Mouse (Mus musculus) embryonic stem cell, embryonic (primary cell): ENCODE results near the gene Hapln1.

Source experiments
- CTCF ChIA-PET, 4 experiments: fragments of 300-600 bp in 2 of 4; fragments of 350-600 bp in 2 of 4; sonication (Branson Sonifier 250); formaldehyde crosslinking; loops; one replicate each; lab custom pipeline; 2022; ENCODE audit warnings: inconsistent platforms in 2 of 4; lab: Charles Lee
- POLR2A ChIA-PET, 4 experiments: fragments of 300-600 bp in 2 of 4; fragments of 350-600 bp in 2 of 4; sonication (Branson Sonifier 250); formaldehyde crosslinking; loops; one replicate each; lab custom pipeline; 2022; ENCODE audit warnings: antibody characterized with exemption in 4 of 4, inconsistent platforms in 1 of 4; lab: Charles Lee

Hapln1 gene

GRCm38 (mm10) chr13:89539205-89539886 is at the start of gene Hapln1:
TSS of gene Hapln1 (plus strand) at chr13:89539796.
- ChIA-PET CTCF (no interaction called here), POLR2A (no interaction called here)

GRCm38 (mm10) chr13:89493169-89493568 is 46.4 kb upstream of the Hapln1 start:
- CTCF ChIA-PET: no interaction called here
- POLR2A ChIA-PET: no interaction called here

- CTCF ChIA-PET: no interaction called here
Measured at GRCm38 (mm10) chr13:89493678-89494077, 45.9 kb upstream of the Hapln1 start.

GRCm38 (mm10) chr13:89496569-89496968 is 43.0 kb upstream of the Hapln1 start:
- POLR2A ChIA-PET: no interaction called here

More at GRCm38 (mm10) chr13:89493678-89494077, 45.9 kb upstream of the Hapln1 start:
- POLR2A ChIA-PET: no interaction called here

GRCm38 (mm10) chr13:89499419-89499818 is 40.2 kb upstream of the Hapln1 start:
- CTCF ChIA-PET: no interaction called here

More at GRCm38 (mm10) chr13:89496569-89496968, 43.0 kb upstream of the Hapln1 start:
- CTCF ChIA-PET: no interaction called here

GRCm38 (mm10) chr13:89521507-89521908 is 18.1 kb upstream of the Hapln1 start:
- ChIA-PET POLR2A (no interaction called here), CTCF (no interaction called here)

More at GRCm38 (mm10) chr13:89499419-89499818, 40.2 kb upstream of the Hapln1 start:
- POLR2A ChIA-PET: interaction anchor here in 1 of 4 experiments (0.5 kb wide), 1 partner anchor 9 kb away, joined by 5 read pairs; no protein-coding TSS in a partner anchor

- ChIA-PET CTCF (no interaction called here), POLR2A (no interaction called here)
Measured at GRCm38 (mm10) chr13:89528716-89529115, 10.9 kb upstream of the Hapln1 start.

DNA sequence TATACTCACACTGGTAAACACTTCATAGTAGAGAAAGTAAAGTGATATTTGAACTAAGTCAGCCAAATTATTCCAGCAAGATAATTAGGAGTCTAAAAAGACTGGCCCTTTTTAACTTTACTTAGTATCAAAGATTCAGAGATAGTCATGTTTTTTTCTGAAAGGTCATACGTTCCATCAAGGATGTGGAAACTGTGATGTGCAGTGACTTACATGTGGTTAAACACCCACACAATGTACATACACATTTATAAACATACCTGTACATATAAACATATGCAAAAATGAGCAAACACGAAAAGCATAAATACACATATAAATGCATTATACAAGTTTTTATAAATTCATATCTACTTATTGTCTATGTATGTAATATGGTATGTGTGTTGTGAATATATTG is 9.2 kb upstream of the Hapln1 start:
- POLR2A ChIA-PET: no interaction called here
- CTCF ChIA-PET: no interaction called here

GRCm38 (mm10) chr13:89539887-89540264 is 280 bp downstream of the Hapln1 start:
- POLR2A ChIA-PET: interaction anchor here in 1 of 4 experiments (0.6 kb wide), 1 partner anchor 111 kb away, joined by 3 read pairs; no protein-coding TSS in a partner anchor
- CTCF ChIA-PET: no interaction called here

- ChIA-PET CTCF (no interaction called here), POLR2A (interaction anchor here in 1 of 4 experiments (0.6 kb wide), 1 partner anchor 111 kb away, joined by 3 read pairs; no protein-coding TSS in a partner anchor)
Measured at GRCm38 (mm10) chr13:89540301-89540982, 846 bp downstream of the Hapln1 start.

- CTCF ChIA-PET: interaction anchor here in 2 of 4 experiments (0.6 to 0.7 kb wide), 3 partner anchors 10 to 683 kb away, joined by 3 to 4 read pairs (median 3); no protein-coding TSS in a partner anchor
Measured at GRCm38 (mm10) chr13:89543003-89543402, 3.4 kb downstream of the Hapln1 start.

GRCm38 (mm10) chr13:89548203-89548740 is 8.7 kb downstream of the Hapln1 start:
- ChIA-PET CTCF (interaction anchor here in 3 of 4 experiments (0.6 to 1.0 kb wide), 4 partner anchors 86 to 1339 kb away, joined by 3 read pairs; no protein-coding TSS in a partner anchor), POLR2A (no interaction called here)

More at GRCm38 (mm10) chr13:89543003-89543402, 3.4 kb downstream of the Hapln1 start:
- POLR2A ChIA-PET: no interaction called here

DNA sequence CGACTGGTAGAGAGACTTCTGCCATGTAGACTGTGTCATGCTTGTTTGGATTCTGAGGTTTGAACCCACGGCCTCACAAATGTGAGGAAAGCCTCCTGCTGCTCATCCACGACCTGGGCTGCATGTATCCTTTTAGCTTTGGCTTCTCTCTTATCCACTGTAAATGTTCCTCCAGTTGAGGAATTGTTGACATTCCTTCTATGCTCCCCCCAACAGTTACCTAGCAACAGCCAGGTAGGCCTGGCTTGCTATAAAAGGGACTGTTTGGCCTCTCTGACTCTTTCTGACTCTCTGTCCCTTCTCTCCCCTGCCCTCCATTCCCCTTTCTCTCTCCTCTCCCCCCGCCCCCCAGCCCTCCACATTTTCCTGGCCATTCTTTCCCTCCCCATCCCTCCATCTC is 9.9 kb downstream of the Hapln1 start:
- ChIA-PET POLR2A (no interaction called here), CTCF (no interaction called here)

GRCm38 (mm10) chr13:89551502-89551901 is 11.9 kb downstream of the Hapln1 start:
- CTCF ChIA-PET: interaction anchor here in 3 of 4 experiments (0.6 to 0.9 kb wide), 8 partner anchors 9 to 1381 kb away, joined by 3 to 4 read pairs (median 3); no protein-coding TSS in a partner anchor
- POLR2A ChIA-PET: no interaction called here

- POLR2A ChIA-PET: no interaction called here
- CTCF ChIA-PET: no interaction called here
Measured at GRCm38 (mm10) chr13:89564518-89564917, 24.9 kb downstream of the Hapln1 start.

- ChIA-PET POLR2A (no interaction called here), CTCF (interaction anchor here in 1 of 4 experiments (0.5 kb wide), 1 partner anchor 11 kb away, joined by 4 read pairs; no protein-coding TSS in a partner anchor)
Measured at GRCm38 (mm10) chr13:89566300-89566699, 26.7 kb downstream of the Hapln1 start.

- CTCF ChIA-PET: no interaction called here
- POLR2A ChIA-PET: no interaction called here
Measured at GRCm38 (mm10) chr13:89579115-89579514, 39.5 kb downstream of the Hapln1 start.

- POLR2A ChIA-PET: no interaction called here
- CTCF ChIA-PET: no interaction called here
Measured at GRCm38 (mm10) chr13:89583138-89583746, 43.6 kb downstream of the Hapln1 start.
